Mouse (Mus musculus) spleen, adult 18-20 months (tissue): ENCODE data around the gene Ttc25.
"Not testable (repeated sequence)": the region's sequence is repeated elsewhere in the genome, so short reads cannot be mapped to it uniquely, and the experiment has no call there.

Experiments used
- DNase-seq, 2 experiments: peaks; one replicate each; pipeline ENCODE4 v3.0.0; 2022; ENCODE audit warnings: mixed read lengths in 2 of 2

Gene Ttc25

DNA sequence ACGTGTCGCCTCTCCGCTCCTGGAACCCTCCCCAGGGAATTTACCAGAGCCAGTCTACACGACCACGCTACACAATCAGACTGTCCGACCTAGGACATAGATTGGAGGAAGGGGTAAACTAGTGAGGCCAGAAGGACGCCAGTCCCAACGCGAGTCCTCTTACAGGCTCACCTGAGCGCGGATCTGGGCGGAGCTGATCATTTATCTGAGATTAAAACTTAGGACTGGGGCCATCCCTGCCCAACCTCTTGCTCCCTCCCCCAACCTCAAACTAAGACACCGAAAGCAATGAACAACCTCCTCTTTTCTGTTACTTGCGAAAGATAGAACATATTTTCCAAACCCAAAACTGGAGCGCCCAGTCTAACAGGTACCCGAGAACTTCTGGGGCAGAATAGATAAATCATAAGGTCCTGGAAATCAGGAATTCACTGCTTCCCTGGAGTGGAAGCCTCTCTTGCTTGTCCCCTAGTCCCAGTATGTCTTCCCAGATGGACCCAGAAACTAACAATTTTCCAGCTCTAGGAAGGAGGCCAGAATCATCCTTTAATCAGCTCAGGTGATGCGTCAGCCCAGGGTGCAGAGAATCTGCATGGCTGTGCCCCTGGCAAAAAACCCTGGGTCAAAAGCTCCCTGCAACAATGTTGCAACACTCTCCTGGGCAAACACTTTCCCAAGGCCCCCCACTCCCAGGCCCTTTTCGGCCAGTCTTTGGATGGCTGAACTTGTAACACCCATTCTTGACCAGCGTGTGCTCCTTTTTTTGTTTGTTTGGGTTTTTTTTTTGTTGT, 16.8 kb upstream of the Ttc25 start:
- DNase-seq: no peak

- DNase-seq: no peak
Measured at GRCm38 (mm10) chr11:100533871-100534270, 11.5 kb upstream of the Ttc25 start.

DNA sequence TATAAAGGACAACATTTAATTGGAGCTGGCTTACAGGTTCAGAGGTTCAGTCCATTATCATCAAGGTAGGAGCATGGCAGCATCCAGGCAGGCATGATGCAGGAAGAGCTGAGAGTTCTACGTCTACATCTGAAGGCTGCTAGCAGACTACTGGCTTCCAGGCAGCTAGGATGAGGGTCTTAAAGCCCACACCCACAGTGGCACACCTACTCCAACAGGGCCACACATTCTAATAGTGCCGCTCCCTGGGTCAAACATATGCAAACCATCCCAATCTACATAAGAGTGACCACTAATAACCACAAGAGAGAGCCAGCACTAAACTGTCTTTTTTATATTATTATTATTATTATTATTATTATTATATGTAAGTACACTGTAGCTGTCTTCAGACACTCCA, 11.0 kb upstream of the Ttc25 start:
- DNase-seq: not testable (repeated sequence)

- not testable (repeated sequence) for DNase-seq
Measured at GRCm38 (mm10) chr11:100534821-100535220, 10.6 kb upstream of the Ttc25 start.

DNA sequence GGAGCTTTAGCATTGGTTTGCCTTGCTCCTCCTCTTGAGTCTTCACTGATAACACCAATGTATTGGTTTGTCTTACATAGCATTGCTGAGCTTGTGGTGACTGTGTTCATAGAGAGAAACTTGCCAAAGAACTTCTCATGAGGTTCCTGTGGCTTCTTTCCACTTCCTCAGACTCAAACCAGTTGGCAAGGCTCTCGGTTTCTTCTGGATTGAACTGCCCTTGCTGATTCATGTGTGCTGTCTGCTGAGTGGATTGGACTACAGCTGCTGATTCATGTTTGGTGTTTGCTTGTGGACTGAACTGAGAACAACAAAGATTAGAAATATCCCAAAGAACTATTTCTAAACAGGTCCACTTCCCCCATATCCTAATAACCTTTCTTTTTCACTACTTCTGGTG, 9.4 kb upstream of the Ttc25 start:
- no peak for DNase-seq

DNA sequence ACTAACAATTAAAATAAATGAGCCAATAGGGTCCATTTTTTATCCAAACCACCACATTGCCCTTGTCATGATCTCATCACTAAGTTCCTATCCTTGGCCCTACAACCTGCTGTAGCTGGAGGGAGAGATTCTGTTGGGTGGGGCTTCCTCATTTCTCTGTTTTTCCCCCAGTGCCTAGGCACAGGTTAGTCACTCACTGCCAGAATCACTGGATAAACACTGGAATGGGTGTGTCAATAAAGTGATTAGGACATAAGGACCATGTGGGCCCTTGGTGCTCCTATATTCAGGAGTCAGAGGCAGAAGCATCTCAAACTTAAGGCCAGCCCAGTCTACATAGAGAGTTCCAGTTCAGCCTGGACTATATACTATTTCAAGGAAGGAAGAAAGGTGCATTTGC, 8.9 kb upstream of the Ttc25 start:
- no peak for DNase-seq

DNA sequence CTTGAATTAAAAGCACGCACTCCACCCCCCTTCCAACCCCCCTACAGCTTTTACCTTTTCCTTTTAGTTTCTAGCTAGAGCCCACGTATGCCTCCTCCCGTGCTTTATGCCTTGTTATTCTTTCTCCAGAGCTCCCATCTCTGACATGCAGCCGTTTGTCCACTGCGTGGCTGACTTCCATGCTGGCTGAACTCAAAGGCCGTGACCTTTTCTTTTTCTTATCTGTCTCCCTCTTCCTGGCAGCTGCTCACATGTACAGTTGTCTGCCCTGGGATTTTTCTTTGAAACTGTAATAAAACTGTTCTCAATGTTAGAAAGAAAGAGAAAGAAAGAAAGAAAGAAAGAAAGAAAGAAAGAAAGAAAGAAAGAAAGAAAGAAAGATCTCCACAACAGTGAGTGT, 4.4 kb upstream of the Ttc25 start:
- DNase-seq: no peak

- no peak for DNase-seq
Measured at GRCm38 (mm10) chr11:100541577-100541976, 3.8 kb upstream of the Ttc25 start.

- no peak for DNase-seq
Measured at GRCm38 (mm10) chr11:100545746-100546085, 309 bp downstream of the Ttc25 start.

DNA sequence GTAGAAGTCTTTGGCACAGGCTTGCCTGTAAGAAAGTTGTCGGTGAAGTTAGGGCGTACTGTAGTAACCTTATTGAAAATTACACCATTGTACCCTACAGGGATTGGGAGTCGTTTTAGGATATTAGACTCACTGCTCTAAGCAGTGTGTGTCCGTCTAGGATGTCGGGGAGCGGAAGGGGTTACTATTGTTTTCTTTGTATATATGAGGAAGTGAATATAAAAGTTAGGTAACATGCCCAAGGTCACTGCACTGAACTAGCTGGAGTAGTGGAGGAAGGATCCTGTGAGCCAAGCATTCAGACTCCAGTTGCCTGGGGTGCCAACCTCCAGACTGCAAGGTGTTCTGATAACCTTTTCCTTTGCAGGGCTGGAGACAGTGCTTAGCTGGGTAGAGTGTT, 1.5 kb downstream of the Ttc25 start:
- no peak for DNase-seq

DNA sequence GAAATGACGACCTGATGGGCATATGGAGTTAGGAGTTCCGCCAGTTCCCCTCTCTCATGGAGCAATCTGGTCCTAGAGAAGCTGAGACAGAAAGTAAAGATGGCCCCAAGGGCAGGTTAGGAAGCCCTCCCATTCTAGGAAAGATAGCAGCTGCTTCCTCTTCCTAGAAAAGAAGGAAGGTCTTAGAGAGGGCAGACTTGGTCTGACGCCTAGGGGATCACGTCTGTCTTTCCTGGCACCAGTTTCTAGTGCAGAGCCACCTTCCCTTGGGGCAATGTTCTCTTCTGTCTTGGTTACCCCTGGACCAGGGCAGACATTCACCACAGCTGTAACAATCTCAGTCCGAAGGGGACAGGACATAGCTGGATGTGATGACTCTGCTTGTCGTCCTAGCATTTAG, 2.7 kb downstream of the Ttc25 start:
- no peak for DNase-seq

DNA sequence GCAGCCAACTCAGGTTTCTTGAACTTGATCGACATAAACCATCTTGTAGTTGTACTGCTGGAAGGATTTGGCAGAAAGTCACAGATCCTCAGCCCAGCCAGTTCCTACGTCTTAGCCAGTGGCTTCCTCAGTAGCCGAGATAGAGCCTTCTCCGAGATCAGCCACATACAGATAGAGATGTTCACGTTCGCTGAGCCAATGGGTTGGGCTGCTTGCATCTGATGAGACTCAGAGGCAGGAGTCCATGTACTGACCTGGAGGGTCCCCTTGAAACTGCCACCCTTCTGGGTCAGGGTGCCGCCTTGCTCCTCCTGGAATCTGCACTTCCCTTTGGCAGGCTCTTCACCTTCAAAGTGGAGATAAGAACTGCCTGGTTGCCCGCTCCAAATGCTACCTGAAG, 4.1 kb downstream of the Ttc25 start:
- DNase-seq: no peak

DNA sequence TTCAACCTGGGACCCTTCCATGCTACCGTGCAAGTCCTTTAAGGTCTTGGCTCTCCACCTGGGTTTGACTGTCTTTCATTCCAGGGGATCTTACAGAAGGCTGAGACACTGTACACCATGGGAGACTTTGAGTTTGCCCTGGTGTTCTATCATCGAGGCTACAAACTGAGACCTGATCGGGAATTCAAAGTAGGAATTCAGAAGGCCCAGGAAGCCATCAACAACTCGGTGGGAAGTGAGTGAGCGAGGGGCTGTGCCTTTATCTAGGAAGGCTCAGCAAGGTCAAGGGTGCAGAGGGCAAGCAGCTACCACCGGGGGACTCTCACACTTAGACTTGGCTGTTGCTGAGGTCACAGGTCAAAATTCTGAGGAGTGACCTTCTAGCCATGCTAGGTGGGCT, 4.7 kb downstream of the Ttc25 start:
- no peak for DNase-seq

- no peak for DNase-seq
Measured at GRCm38 (mm10) chr11:100552842-100553241, 7.4 kb downstream of the Ttc25 start.

DNA sequence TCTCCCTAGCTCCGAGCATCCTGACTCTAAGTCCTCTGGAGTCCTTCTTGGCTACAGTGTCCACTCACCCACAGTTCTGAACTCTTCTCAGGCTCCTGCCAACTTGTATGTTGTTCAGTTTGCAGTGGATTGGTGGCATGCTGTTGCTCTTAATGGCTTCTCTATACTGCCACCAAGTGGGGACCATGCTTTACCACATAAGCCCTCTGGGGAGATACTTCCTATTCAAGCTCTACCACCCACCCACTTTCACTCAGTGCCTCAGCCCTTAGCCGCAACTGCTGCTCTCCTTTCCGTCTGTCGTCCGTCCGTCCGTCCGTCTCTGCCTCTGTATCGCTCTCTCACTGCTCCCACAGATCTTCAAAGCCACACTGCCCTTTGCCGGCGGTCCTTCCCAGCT, 10.2 kb downstream of the Ttc25 start:
- peak; percentile 37 to 49 for DNase-seq

GRCm38 (mm10) chr11:100557563-100557962, 12.2 kb downstream of the Ttc25 start:
- no peak for DNase-seq

- no peak for DNase-seq
Measured at GRCm38 (mm10) chr11:100559476-100559875, 14.1 kb downstream of the Ttc25 start.

DNA sequence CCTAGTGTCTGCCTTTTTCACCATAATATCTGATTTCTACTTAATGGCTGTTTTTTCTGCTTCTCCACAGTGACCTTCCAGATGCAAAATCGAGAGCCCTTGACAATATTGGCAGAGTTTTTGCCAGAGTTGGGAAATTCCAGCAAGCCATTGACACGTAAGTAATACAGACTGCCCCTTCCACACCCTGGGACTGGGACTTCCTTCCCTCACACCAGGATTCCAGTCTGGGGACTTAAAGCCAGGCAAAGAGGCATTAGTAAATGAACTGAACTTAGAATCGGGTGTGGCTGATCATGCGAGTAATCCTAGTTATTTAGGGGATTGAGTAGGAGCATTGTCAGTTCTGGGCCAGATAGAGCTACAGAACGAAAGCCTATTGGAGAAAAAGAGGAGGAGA, 16.3 kb downstream of the Ttc25 start:
- DNase-seq: no peak

GRCm38 (mm10) chr11:100564297-100564696, 18.9 kb downstream of the Ttc25 start:
- DNase-seq: no peak

DNA sequence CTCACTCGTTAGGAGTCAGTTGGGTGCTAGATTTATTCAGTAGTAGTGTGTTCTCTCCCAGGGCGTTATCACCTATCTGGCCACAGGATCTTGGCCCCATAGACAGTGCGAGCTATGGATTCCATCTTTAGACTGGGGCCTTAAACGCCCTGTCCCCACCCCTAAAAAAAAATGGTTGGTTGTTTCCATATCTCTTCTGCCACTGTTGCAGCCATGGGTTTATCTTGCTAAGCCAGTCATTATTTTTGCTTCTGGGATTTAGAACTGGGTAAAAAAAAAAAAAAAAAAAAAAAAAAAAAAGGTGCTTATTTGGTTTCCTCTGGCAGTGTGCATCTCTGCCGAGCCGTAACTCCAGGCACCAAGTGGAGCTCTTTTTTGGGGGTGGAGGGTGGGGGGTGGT, 19.3 kb downstream of the Ttc25 start:
- DNase-seq: no peak

DNA sequence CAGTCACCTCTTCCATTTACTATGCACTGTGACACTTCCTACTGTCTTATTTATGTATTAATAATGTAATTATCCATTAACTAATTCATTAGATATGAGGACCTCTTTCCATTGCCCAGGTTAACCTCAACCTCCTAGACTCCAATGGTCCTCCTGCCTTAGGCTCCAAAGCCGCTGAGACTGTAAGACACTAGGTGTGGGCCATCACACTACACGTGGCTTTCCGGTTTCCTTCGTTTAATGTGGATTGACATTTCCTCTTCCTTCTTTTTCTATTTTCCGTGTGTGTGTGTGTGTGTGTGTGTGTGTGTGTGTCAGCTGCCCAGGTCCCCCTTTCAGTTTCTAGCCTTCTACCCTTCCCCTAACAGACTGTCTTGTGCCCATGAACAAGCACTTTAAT, 21.8 kb downstream of the Ttc25 start:
- DNase-seq: no peak

DNA sequence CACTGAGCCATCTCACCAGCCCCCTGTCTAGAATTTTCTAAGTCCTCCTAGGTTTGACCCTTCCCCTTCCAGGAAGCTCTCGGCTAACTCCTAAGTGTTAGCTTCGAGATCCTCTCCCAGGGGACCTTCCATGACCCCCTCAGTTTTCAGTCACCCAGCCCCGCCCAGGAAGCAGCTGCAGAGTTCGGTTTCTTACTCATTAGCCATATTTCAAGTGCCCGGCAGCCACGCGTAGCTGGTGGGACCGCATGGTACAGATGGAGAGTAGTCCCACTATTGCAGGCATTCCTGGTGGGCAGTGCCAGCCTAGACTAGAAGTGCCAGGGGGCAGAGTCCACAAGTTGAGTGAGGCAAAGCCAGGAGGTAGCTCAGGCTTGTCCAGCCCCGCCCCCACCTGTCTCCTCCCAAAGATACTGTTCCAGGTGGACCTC, 22.4 kb downstream of the Ttc25 start:
- no peak for DNase-seq

DNA sequence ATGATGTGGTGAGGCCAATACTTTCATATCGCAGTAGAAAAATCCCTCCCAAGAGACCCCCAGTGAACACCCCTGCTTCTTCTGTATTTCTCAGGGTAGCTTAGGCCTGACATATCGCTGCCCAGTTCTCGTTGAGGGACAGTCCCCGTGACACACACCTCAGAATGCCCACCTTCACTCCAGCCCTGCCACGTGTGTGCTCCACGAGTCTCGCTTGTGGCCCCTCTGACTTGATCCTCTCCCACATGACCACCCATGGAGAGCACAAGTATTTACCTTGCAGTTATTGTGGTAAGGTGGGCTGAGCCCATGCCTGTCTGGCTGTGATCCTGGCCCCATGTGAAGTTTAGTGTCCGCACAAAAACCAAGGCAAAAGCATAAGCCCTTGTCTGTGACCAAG, 23.3 kb downstream of the Ttc25 start:
- DNase-seq: no peak

- no peak for DNase-seq
Measured at GRCm38 (mm10) chr11:100569789-100570188, 24.4 kb downstream of the Ttc25 start.
